Mouse (Mus musculus) cortical plate, adult 2 months (tissue): ENCODE measurements at regions not wholly inside any gene's neighbourhood (a gene's known extent, or its start where the extent isn't known, plus 50 kb on each side); places are given as distances from the start of the nearest gene placed in this dataset.

Experiments
- H3K27ac ChIP-seq: fragments of 200-500 bp; 2 replicates; pipeline ENCODE4 v1.5.1; 2012; ENCODE audit warnings: low read length, control low read depth, inconsistent platforms; ENCODE audit not compliant: insufficient read depth
- H3K4me1 ChIP-seq: fragments of 200-500 bp; 2 replicates; pipeline ENCODE4 v1.6.1; 2011; ENCODE audit warnings: low read length; ENCODE audit not compliant: control insufficient read depth, insufficient read depth
- H3K4me3 ChIP-seq: fragments of 200-500 bp; 2 replicates; pipeline ENCODE4 v1.5.1; 2011; ENCODE audit warnings: mild to moderate bottlenecking, low read length, control low read depth; ENCODE audit not compliant: insufficient read depth
- CTCF ChIP-seq: fragments of 200-500 bp; IDR thresholded peaks from 2 replicates; pipeline ENCODE4 v1.5.1; 2011; ENCODE audit warnings: mild to moderate bottlenecking, control low read depth, low read length; ENCODE audit not compliant: insufficient read depth; ENCODE audit errors: extremely low read depth
- POLR2A ChIP-seq: fragments of 200-500 bp; IDR thresholded peaks from 2 replicates; pipeline ENCODE4 v1.6.1; 2011; ENCODE audit warnings: mild to moderate bottlenecking, low read length, control low read depth; ENCODE audit not compliant: insufficient read depth; ENCODE audit errors: extremely low read depth

- Histone ChIP-seq H3K4me3 (no peak overlapping the region), H3K27ac (no peak overlapping the region), H3K4me1 (no peaks in the 10 kb centered on the region)
- TF ChIP-seq CTCF (no peak), POLR2A (no peak)
Measured at GRCm38 (mm10) chr5:79966241-79966640, 1053.7 kb upstream of the Adgrl3 start.

GRCm38 (mm10) chr5:80005470-80005869 lies 1014.5 kb upstream of the Adgrl3 start:
- H3K4me3 ChIP-seq: no peak overlapping the region
- no peaks in the 10 kb centered on the region for H3K4me1 ChIP-seq
- TF ChIP-seq CTCF (no peak), POLR2A (no peak)
- no peak overlapping the region for H3K27ac ChIP-seq

- no peak for TF ChIP-seq POLR2A
- no peak for TF ChIP-seq CTCF
- H3K4me1 ChIP-seq: peaks cover 2% of the 10 kb centered on the region
- no peak overlapping the region for H3K4me3 ChIP-seq
- H3K27ac ChIP-seq: no peak overlapping the region
Measured at GRCm38 (mm10) chr5:80038876-80039275, 981.1 kb upstream of the Adgrl3 start.

GRCm38 (mm10) chr5:80039431-80039830 lies 980.5 kb upstream of the Adgrl3 start:
- Histone ChIP-seq H3K27ac (peak overlapping the region; percentile 71), H3K4me1 (peaks cover 2% of the 10 kb centered on the region), H3K4me3 (no peak overlapping the region)
- TF ChIP-seq POLR2A: no peak
- no peak for TF ChIP-seq CTCF
